Mouse (Mus musculus) liver, embryonic 11.5 days (tissue): ENCODE data around the gene Sertad1. TPM values are rescaled to one million over a fixed set of nuclear protein-coding genes. Genes with fewer than 3 reads are reported as not detected.
"Not testable (repeated sequence)": the region's sequence is repeated elsewhere in the genome, so short reads cannot be mapped to it uniquely, and the experiment has no call there.

Experiments
- ATAC-seq: fragments of 200-750 bp; cut with Nextera tagmentation; replicated peaks from 2 replicates; pipeline ENCODE4 v1.8.0; 2017; ENCODE audit warnings: moderate number of reproducible peaks, mild to moderate bottlenecking, moderate TSS enrichment, moderate library complexity; ENCODE audit not compliant: low FRiP score
- DNase-seq: peaks from one replicate; pipeline ENCODE4 v3.0.0-alpha.2; 2017; ENCODE audit warnings: low spot score
- H3K27ac ChIP-seq: fragments of 300-500 bp; sonication (generic); 2 replicates; pipeline ENCODE4 v1.5.1; 2014; ENCODE audit warnings: mild to moderate bottlenecking, low read depth, low read length, control low read depth
- H3K27me3 ChIP-seq: fragments of 300-500 bp; sonication (generic); replicated peaks from 2 replicates; pipeline ENCODE4 v1.6.1; 2014; ENCODE audit warnings: low read length, mixed read lengths; ENCODE audit not compliant: control insufficient read depth, insufficient read depth
- H3K36me3 ChIP-seq: fragments of 300-500 bp; sonication (generic); 2 replicates; pipeline ENCODE4 v1.6.1; 2014; ENCODE audit warnings: mild to moderate bottlenecking, low read length, moderate library complexity, mixed read lengths; ENCODE audit not compliant: control insufficient read depth, insufficient read depth
- H3K4me1 ChIP-seq: fragments of 300-500 bp; sonication (generic); replicated peaks from 2 replicates; pipeline ENCODE4 v1.6.1; 2014; ENCODE audit warnings: low read length, mixed read lengths; ENCODE audit not compliant: control insufficient read depth, insufficient read depth
- H3K4me2 ChIP-seq: fragments of 300-500 bp; sonication (generic); 2 replicates; pipeline ENCODE4 v1.6.1; 2014; ENCODE audit warnings: mild to moderate bottlenecking, control low read depth, moderate library complexity
- H3K4me3 ChIP-seq: fragments of 300-500 bp; sonication (generic); 2 replicates; pipeline ENCODE4 v1.5.1; 2014; ENCODE audit warnings: low read depth, low read length, control low read depth
- H3K9ac ChIP-seq: fragments of 300-500 bp; sonication (generic); 2 replicates; pipeline ENCODE4 v1.6.1; 2014; ENCODE audit warnings: low read depth, low read length, control low read depth
- H3K9me3 ChIP-seq: fragments of 300-500 bp; sonication (generic); 2 replicates; pipeline ENCODE4 v1.6.1; 2016; ENCODE audit warnings: low read length, inconsistent platforms, mixed read lengths; ENCODE audit not compliant: control insufficient read depth
- WGBS: fragments of 180-500 bp; shearing (Covaris S2); extraction: QIAGEN DNeasy Blood & Tissue Kit; methylation state at CpG from one replicate; pipeline ENCODE4 v1.1.7; 2014; 5-methylcytosine and 5-hydroxymethylcytosine counted together
- polyA plus RNA-seq: library from polyadenylated mRNA; unstranded; fragments of >200 nt; fragmentation: Nextera tagmentation; extraction: Ambion mirVana; gene quantifications from 2 replicates; pipeline ENCODE4 v1.2.1, GENCODE M21; 2014

Sertad1 gene
- polyA plus RNA-seq, 1 experiment from 2014 or later: 24.3 TPM

GRCm38 (mm10) chr7:27489270-27489869 is 2.7 kb downstream of the Sertad1 start:
- Histone ChIP-seq H3K27me3 (no peaks in the 10 kb centered on the region), H3K27ac (peak overlapping the region; percentile 96; the same call in 1 of the 2 replicates), H3K4me2 (peak overlapping the region; percentile 78), H3K9ac (peak overlapping the region; percentile 68; the same call in 1 of the 2 replicates), H3K36me3 (peaks cover 8% of the 10 kb centered on the region; the same call in 1 of the 2 replicates), H3K4me3 (no peak overlapping the region), H3K4me1 (peaks cover 40% of the 10 kb centered on the region), H3K9me3 (no peaks in the 10 kb centered on the region)
- no peak for ATAC-seq
- WGBS: 91% methylated on average over 25 of the region's 25 CpGs
- DNase-seq: no peak

GRCm38 (mm10) chr7:27490227-27490542 is 3.5 kb downstream of the Sertad1 start:
- Histone ChIP-seq H3K9ac (peak overlapping the region; percentile 68), H3K27me3 (no peaks in the 10 kb centered on the region), H3K4me2 (peak overlapping the region; percentile 78), H3K36me3 (peaks cover 8% of the 10 kb centered on the region; the same call in 1 of the 2 replicates), H3K4me3 (peak overlapping the region; percentile 53), H3K27ac (peak overlapping the region; percentile 96), H3K9me3 (no peaks in the 10 kb centered on the region), H3K4me1 (peaks cover 40% of the 10 kb centered on the region)
- ATAC-seq: no peak
- no peak for DNase-seq
- 31% methylated on average over 4 of the region's 4 CpGs for WGBS

- H3K9ac ChIP-seq: peak overlapping the region; percentile 68
- H3K27ac ChIP-seq: peak overlapping the region; percentile 96
- H3K4me2 ChIP-seq: peak overlapping the region; percentile 78
- H3K9me3 ChIP-seq: no peaks in the 10 kb centered on the region
- ATAC-seq (peak; percentile 88), DNase-seq (peak; percentile 95)
- H3K4me1 ChIP-seq: peaks cover 38% of the 10 kb centered on the region
- under 1% methylated on average over 31 of the region's 33 CpGs for WGBS
- peaks cover 8% of the 10 kb centered on the region; the same call in 1 of the 2 replicates for H3K36me3 ChIP-seq
- no peaks in the 10 kb centered on the region for H3K27me3 ChIP-seq
- H3K4me3 ChIP-seq: peak overlapping the region; percentile 53
Observed at GRCm38 (mm10) chr7:27490543-27491329, 4.0 kb downstream of the Sertad1 start.

GRCm38 (mm10) chr7:27491856-27492255 is 5.1 kb downstream of the Sertad1 start:
- WGBS: 73% methylated on average over 7 of the region's 7 CpGs
- Histone ChIP-seq H3K36me3 (peaks cover 8% of the 10 kb centered on the region; the same call in 1 of the 2 replicates), H3K4me2 (peak overlapping the region; percentile 78), H3K9me3 (no peaks in the 10 kb centered on the region), H3K4me1 (peaks cover 37% of the 10 kb centered on the region), H3K27me3 (no peaks in the 10 kb centered on the region), H3K27ac (peak overlapping the region; percentile 96), H3K9ac (peak overlapping the region; percentile 68), H3K4me3 (0 out of 2 replicates have a peak overlapping the region, but pooled peaks have one; percentile 53)
- DNase-seq: no peak
- no peak for ATAC-seq

GRCm38 (mm10) chr7:27493022-27493421 is 6.3 kb downstream of the Sertad1 start:
- no peak overlapping the region for H3K27ac ChIP-seq
- ATAC-seq: no peak
- no peak overlapping the region for H3K4me2 ChIP-seq
- no peak overlapping the region for H3K4me3 ChIP-seq
- no peak for DNase-seq
- H3K9me3 ChIP-seq: no peaks in the 10 kb centered on the region
- H3K36me3 ChIP-seq: peaks cover 8% of the 10 kb centered on the region; the same call in 1 of the 2 replicates
- WGBS: 56% methylated on average over 3 of the region's 3 CpGs
- peaks cover 41% of the 10 kb centered on the region for H3K4me1 ChIP-seq
- no peaks in the 10 kb centered on the region for H3K27me3 ChIP-seq
- H3K9ac ChIP-seq: no peak overlapping the region

GRCm38 (mm10) chr7:27493450-27493849 is 6.7 kb downstream of the Sertad1 start:
- Histone ChIP-seq H3K27me3 (no peaks in the 10 kb centered on the region), H3K9ac (no peak overlapping the region)

GRCm38 (mm10) chr7:27494659-27495367 is 8.1 kb downstream of the Sertad1 start:
- not testable (repeated sequence) for H3K4me2 ChIP-seq, H3K9me3 ChIP-seq, ATAC-seq, H3K4me3 ChIP-seq, H3K27ac ChIP-seq, H3K27me3 ChIP-seq, H3K36me3 ChIP-seq, H3K9ac ChIP-seq, DNase-seq
- peaks cover 24% of the 10 kb centered on the region for H3K4me1 ChIP-seq
- 82% methylated on average over 9 of the region's 9 CpGs for WGBS

More at GRCm38 (mm10) chr7:27493450-27493849, 6.7 kb downstream of the Sertad1 start:
- WGBS: 86% methylated on average over 5 of the region's 5 CpGs
- Histone ChIP-seq H3K4me1 (peaks cover 36% of the 10 kb centered on the region), H3K27ac (no peak overlapping the region), H3K4me3 (no peak overlapping the region), H3K36me3 (peaks cover 8% of the 10 kb centered on the region; the same call in 1 of the 2 replicates), H3K9me3 (no peaks in the 10 kb centered on the region), H3K4me2 (no peak overlapping the region)
- no peak for ATAC-seq
- no peak for DNase-seq

- Histone ChIP-seq H3K36me3 (no peaks in the 10 kb centered on the region), H3K27ac (no peak within 1 kb of the TSS), H3K4me3 (no peak within 1 kb of the TSS), H3K9ac (no peak within 1 kb of the TSS), H3K27me3 (no peaks in the 10 kb centered on the region), H3K4me1 (peaks cover 6% of the 10 kb centered on the region), H3K4me2 (no peak within 1 kb of the TSS), H3K9me3 (no peaks in the 10 kb centered on the region)
- no peak for DNase-seq
- no peak for ATAC-seq
- 53% methylated on average over 3 of the region's 3 CpGs for WGBS
Observed at GRCm38 (mm10) chr7:27499036-27499435, 12.3 kb downstream of the Sertad1 start, which contains the start of gene Prx. Gene Prx (plus strand): TSS chr7:27499324.
